In genomic region chr14:16558033-16558432, GRCm38 (mm10) we compare ENCODE assay signal across 26 mouse cellular contexts.
DNase-seq lines count a peak whose midpoint lies in the region; ATAC-seq and TF ChIP-seq lines count a peak whose summit lies in the region.
"Had no signal": no experiment of that assay in that cellular context is flagged by ENCODE, and none has a peak within 500 bp of the region (broad histone marks: within the 10 kb centered on the region; RNA-seq: fewer than 3 reads in every experiment).

No protein-coding gene starts in this region.

- 0 out of 2 replicates have a peak, but pooled peaks have one; percentile 24 for ATAC-seq in heart, embryonic 14.5 days (ENCODE audit: insufficient number of reproducible peaks, insufficient read depth, low FRiP score, low read depth)
- peak; percentile 37; the same call in 1 of the 2 replicates for ATAC-seq in liver, postnatal 0 days
- no peak for ATAC-seq in liver, embryonic 11.5 days (replicated peaks; ENCODE audit: low FRiP score)
- peak; percentile 80 for ATAC-seq in lung, postnatal 0 days
- ATAC-seq: forebrain, postnatal 0 days; inflammation-experienced regulatory T-cells, adult 6 months; midbrain, embryonic 16.5 days had no signal

- no peak for TF ChIP-seq EP300 in liver, postnatal 0 days (IDR thresholded peaks at IDR 0.05; ENCODE audit: low read depth)
- peak; percentile 82 for TF ChIP-seq EP300 in lung, postnatal 0 days (IDR thresholded peaks at IDR 0.05)

- H3K4me2 ChIP-seq in heart, embryonic 14.5 days (ENCODE audit: low read length): 0 out of 2 replicates have a peak overlapping the region, but pooled peaks have one; percentile 3
- no peak overlapping the region for H3K4me2 ChIP-seq in liver, postnatal 0 days (ENCODE audit: low read depth, low read length)
- no peak overlapping the region for H3K4me2 ChIP-seq in liver, embryonic 11.5 days
- no peak overlapping the region for H3K4me2 ChIP-seq in lung, postnatal 0 days (replicated peaks; ENCODE audit: low read depth, low read length)
- H3K4me2 ChIP-seq: embryonic facial prominence, embryonic 13.5 days; hindbrain, embryonic 15.5 days; kidney, embryonic 15.5 days; limb, embryonic 12.5 days; midbrain, embryonic 11.5 days; stomach, embryonic 15.5 days had no signal

- H3K9me3 ChIP-seq in heart, embryonic 14.5 days (ENCODE audit: control insufficient read depth, low read length): no peaks in the 10 kb centered on the region
- no peaks in the 10 kb centered on the region for H3K9me3 ChIP-seq in liver, postnatal 0 days (ENCODE audit: low read length)
- no peaks in the 10 kb centered on the region for H3K9me3 ChIP-seq in liver, embryonic 11.5 days (ENCODE audit: control insufficient read depth, low read length)
- no peaks in the 10 kb centered on the region for H3K9me3 ChIP-seq in lung, postnatal 0 days (ENCODE audit: low read length)
- H3K9me3 ChIP-seq: embryonic facial prominence, embryonic 13.5 days; forebrain, embryonic 10.5 days; hindbrain, embryonic 15.5 days; kidney, embryonic 15.5 days; limb, embryonic 12.5 days; stomach, embryonic 15.5 days had no signal

- intact Hi-C loops in heart, postnatal 25 days (cut with DNase I): loop anchor here (10.0 kb wide), 1 partner anchor 313 kb away; the partner anchor contains the start of genes Ngly1 and Oxsm

- peak overlapping the region in 1 of 2 experiments; percentile 61; a peak in 3 of 4 replicates for H3K27ac ChIP-seq in heart, embryonic 14.5 days (replicated peaks in 1 of 2; ENCODE audit: control insufficient read depth in 1 of 2, insufficient read depth in 1 of 2, low read depth in 2 of 2, low read length in 2 of 2)
- H3K27ac ChIP-seq in liver, postnatal 0 days (ENCODE audit: low read depth): no peak overlapping the region
- H3K27ac ChIP-seq in liver, embryonic 11.5 days (ENCODE audit: low read depth, low read length): no peak overlapping the region
- H3K27ac ChIP-seq in lung, postnatal 0 days (ENCODE audit: low read length): no peak overlapping the region
- H3K27ac ChIP-seq: embryonic facial prominence, embryonic 13.5 days; forebrain, embryonic 10.5 days; hindbrain, embryonic 15.5 days; layer of hippocampus, adult 2 months; left cerebral cortex, adult 2 months; limb, embryonic 12.5 days; stomach, embryonic 15.5 days had no signal

- DNase-seq in heart, postnatal 25 days (ENCODE audit: low spot score): no peak
- no peak for DNase-seq in liver, postnatal 0 days
- DNase-seq in liver, embryonic 11.5 days (ENCODE audit: low spot score): no peak
- DNase-seq in lung, postnatal 0 days (ENCODE audit: low spot score): peak; percentile 66
- no peak for DNase-seq in frontal cortex, adult 2 months (ENCODE audit: extremely low spot score in 1 of 2, low spot score in 1 of 2)
- no peak for DNase-seq in cerebellum, postnatal 36 days
- DNase-seq: adrenal gland, postnatal 25 days; cerebellum, adult 11-12 months; cerebellum, adult 9-11 months; forebrain, postnatal 0 days; gastrocnemius, postnatal 10 days; kidney, adult 18-20 months; kidney, postnatal 25 days; right cerebral cortex, postnatal 25 days had no signal

- no peaks in the 10 kb centered on the region for H3K36me3 ChIP-seq in heart, embryonic 14.5 days (ENCODE audit: control insufficient read depth, insufficient read depth, low read length)
- no peaks in the 10 kb centered on the region for H3K36me3 ChIP-seq in liver, postnatal 0 days (replicated peaks; ENCODE audit: insufficient read depth, low read length)
- H3K36me3 ChIP-seq in liver, embryonic 11.5 days (ENCODE audit: control insufficient read depth, insufficient read depth, low read length): no peaks in the 10 kb centered on the region
- no peaks in the 10 kb centered on the region for H3K36me3 ChIP-seq in lung, postnatal 0 days (ENCODE audit: insufficient read depth, low read length)
- H3K36me3 ChIP-seq: embryonic facial prominence, embryonic 13.5 days; forebrain, embryonic 10.5 days; hindbrain, embryonic 15.5 days; kidney, embryonic 15.5 days; limb, embryonic 12.5 days; stomach, embryonic 15.5 days had no signal

- TF ChIP-seq CTCF in liver, postnatal 0 days (IDR thresholded peaks at IDR 0.05; ENCODE audit: low read depth): no peak
- no peak for TF ChIP-seq CTCF in lung, postnatal 0 days (IDR thresholded peaks at IDR 0.05)

- H3K9ac ChIP-seq in heart, embryonic 14.5 days (ENCODE audit: low read length): no peak overlapping the region
- H3K9ac ChIP-seq in liver, postnatal 0 days (replicated peaks): no peak overlapping the region
- no peak overlapping the region for H3K9ac ChIP-seq in liver, embryonic 11.5 days (ENCODE audit: low read depth, low read length)
- H3K9ac ChIP-seq in lung, postnatal 0 days (replicated peaks; ENCODE audit: low read depth): no peak overlapping the region
- H3K9ac ChIP-seq: embryonic facial prominence, embryonic 13.5 days; forebrain, postnatal 0 days; hindbrain, embryonic 15.5 days; kidney, embryonic 15.5 days; limb, embryonic 12.5 days; stomach, embryonic 15.5 days had no signal

- H3K27me3 ChIP-seq in heart, embryonic 14.5 days (ENCODE audit: control insufficient read depth, insufficient read depth, low read length): no peaks in the 10 kb centered on the region
- no peaks in the 10 kb centered on the region for H3K27me3 ChIP-seq in liver, postnatal 0 days (ENCODE audit: insufficient read depth, low read length)
- no peaks in the 10 kb centered on the region for H3K27me3 ChIP-seq in liver, embryonic 11.5 days (replicated peaks; ENCODE audit: control insufficient read depth, insufficient read depth, low read length)
- H3K27me3 ChIP-seq in lung, postnatal 0 days (replicated peaks; ENCODE audit: insufficient read depth, low read length): no peaks in the 10 kb centered on the region
- H3K27me3 ChIP-seq: embryonic facial prominence, embryonic 13.5 days; hindbrain, embryonic 15.5 days; kidney, embryonic 15.5 days; stomach, embryonic 15.5 days had no signal

- peaks cover 41 to 63% of the 10 kb centered on the region in 2 experiments for H3K4me1 ChIP-seq in heart, embryonic 14.5 days (ENCODE audit: control insufficient read depth in 2 of 2, insufficient read depth in 2 of 2, low read length in 2 of 2)
- H3K4me1 ChIP-seq in liver, postnatal 0 days (ENCODE audit: insufficient read depth): peaks cover 5% of the 10 kb centered on the region; the same call in 1 of the 2 replicates
- peaks cover 16% of the 10 kb centered on the region for H3K4me1 ChIP-seq in liver, embryonic 11.5 days (replicated peaks; ENCODE audit: control insufficient read depth, insufficient read depth, low read length)
- H3K4me1 ChIP-seq in lung, postnatal 0 days (ENCODE audit: insufficient read depth, low read depth, low read length): peaks cover 10% of the 10 kb centered on the region; the same call in 1 of the 2 replicates

- WGBS in heart, embryonic 14.5 days: 56% methylated on average over 2 of the region's 2 CpGs
- WGBS in liver, postnatal 0 days (ENCODE audit: insufficient replicate concordance): 75% methylated on average over 2 of the region's 2 CpGs
- 82% methylated on average over 2 of the region's 2 CpGs for WGBS in liver, embryonic 11.5 days
- 74% methylated on average over 2 of the region's 2 CpGs for WGBS in lung, postnatal 0 days

- H3K4me3 ChIP-seq in heart, embryonic 14.5 days (ENCODE audit: control insufficient read depth in 1 of 2, insufficient read depth in 1 of 2, low read depth in 1 of 2, low read length in 2 of 2): no peak overlapping the region
- H3K4me3 ChIP-seq in liver, postnatal 0 days (ENCODE audit: low read depth, low read length): no peak overlapping the region
- no peak overlapping the region for H3K4me3 ChIP-seq in liver, embryonic 11.5 days (ENCODE audit: low read depth, low read length)
- no peak overlapping the region for H3K4me3 ChIP-seq in lung, postnatal 0 days (ENCODE audit: low read depth, low read length)
- H3K4me3 ChIP-seq: embryonic facial prominence, embryonic 13.5 days; forebrain, embryonic 10.5 days; hindbrain, embryonic 15.5 days; kidney, embryonic 15.5 days; layer of hippocampus, adult 2 months; left cerebral cortex, adult 2 months; limb, embryonic 12.5 days; stomach, embryonic 15.5 days had no signal
